Mouse (Mus musculus): ENCODE measurements at regions not wholly inside any gene's neighbourhood (a gene's known extent, or its start where the extent isn't known, plus 50 kb on each side); places are given as distances from the start of the nearest gene placed in this dataset.

- DNase-seq: no peak
Measured at GRCm38 (mm10) chr11:90783537-90783936, 95.4 kb upstream of the Tom1l1 start.

DNA sequence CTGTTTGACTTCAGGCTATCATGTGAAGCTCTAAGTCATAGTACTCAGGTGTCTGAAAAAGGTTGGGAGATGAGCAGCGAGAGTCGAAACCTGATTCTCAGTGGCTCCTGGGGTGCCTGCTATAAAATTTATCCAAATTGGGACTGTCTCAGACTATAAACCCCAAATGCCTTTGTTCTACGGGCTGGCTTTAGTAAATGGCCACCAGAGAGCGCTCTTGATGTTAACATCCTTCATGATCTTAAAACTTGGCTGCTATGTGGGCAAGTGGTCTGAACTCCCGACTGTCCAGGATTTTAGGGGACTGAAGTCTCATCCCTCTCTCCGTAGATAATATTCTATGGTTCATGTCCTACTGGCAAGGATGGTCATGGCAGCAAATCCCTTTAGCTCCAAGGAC lies 94.8 kb upstream of the Tom1l1 start:
- peak; percentile 24 for DNase-seq

- no peak for DNase-seq
Measured at GRCm38 (mm10) chr11:90775752-90776151, 87.6 kb upstream of the Tom1l1 start.

DNA sequence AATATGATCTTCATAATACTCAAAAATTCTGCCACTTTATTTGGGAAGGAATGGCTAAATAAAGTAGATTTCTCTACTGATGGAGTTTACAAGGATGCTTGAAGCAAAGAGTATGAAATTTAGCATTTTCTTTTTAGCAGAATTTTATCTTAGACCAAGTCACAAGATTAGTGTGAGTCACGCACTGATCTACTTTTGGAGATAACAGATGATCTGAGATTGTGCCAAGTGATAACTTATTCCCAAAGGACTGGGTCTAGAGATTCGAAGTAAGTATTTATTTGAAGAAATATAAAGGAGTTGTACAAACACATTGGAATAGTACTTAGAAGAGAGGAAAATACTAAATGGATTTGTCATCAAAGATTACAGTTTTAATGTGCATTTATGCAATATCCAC lies 67.8 kb upstream of the Tom1l1 start:
- no peak for DNase-seq

GRCm38 (mm10) chr11:90748448-90748847 lies 60.3 kb upstream of the Tom1l1 start:
- no peak for DNase-seq

DNA sequence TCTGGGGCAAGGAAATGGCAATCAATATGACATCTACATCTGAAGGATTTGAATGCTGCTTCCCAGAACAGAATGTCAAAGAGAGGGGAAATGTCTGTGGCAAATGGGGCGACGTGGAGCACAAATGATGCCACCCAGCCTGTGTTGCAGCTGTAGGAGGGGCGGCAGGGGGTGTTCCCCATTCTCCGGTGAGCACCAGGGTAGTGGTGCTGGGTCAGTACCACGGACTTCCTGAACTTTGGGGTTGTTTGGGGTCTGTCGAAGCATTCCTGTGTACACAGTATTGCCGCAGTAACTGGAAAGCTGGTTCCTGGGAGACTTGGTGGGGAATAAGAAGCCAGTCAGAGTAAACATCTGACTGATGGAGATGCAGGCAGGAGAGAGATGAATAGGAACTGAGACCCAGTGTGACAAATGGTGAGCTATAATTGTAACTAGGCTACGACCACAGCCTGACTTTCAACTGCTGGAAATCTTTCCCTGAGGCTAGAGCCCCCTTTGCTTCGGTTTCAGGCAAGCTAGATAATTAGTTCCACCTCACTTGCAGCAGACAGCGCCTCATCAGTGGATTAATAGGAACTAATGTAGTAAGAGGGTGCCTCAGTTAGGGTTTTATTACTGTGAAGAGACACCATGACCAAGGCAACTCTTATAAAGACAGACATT lies 53.9 kb upstream of the Tom1l1 start:
- no peak for DNase-seq

DNA sequence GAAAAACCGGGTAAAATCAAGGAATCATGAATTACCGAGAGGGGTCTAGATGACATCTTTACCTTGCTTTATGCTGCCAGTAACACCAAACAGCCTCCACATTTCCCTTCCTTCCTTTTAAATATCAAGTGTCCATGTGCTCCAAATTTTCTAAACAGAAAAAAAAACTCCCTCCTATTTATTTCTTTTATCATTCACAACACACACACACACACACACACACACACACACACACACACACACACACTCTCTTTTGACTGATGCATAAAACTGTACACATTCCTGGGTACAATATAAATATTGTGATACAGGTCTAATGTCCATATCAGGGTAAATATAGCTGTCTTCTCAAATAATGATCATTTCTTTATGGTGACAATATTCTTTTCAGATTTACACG lies 51.3 kb upstream of the Tom1l1 start:
- DNase-seq: peak; percentile 51

- no peak for DNase-seq
Measured at GRCm38 (mm10) chr11:90738741-90739140, 50.6 kb upstream of the Tom1l1 start.

Data from adrenal gland, postnatal 10 days (tissue).